8 mouse cellular contexts compared by ENCODE assay signal in the genomic region with DNA sequence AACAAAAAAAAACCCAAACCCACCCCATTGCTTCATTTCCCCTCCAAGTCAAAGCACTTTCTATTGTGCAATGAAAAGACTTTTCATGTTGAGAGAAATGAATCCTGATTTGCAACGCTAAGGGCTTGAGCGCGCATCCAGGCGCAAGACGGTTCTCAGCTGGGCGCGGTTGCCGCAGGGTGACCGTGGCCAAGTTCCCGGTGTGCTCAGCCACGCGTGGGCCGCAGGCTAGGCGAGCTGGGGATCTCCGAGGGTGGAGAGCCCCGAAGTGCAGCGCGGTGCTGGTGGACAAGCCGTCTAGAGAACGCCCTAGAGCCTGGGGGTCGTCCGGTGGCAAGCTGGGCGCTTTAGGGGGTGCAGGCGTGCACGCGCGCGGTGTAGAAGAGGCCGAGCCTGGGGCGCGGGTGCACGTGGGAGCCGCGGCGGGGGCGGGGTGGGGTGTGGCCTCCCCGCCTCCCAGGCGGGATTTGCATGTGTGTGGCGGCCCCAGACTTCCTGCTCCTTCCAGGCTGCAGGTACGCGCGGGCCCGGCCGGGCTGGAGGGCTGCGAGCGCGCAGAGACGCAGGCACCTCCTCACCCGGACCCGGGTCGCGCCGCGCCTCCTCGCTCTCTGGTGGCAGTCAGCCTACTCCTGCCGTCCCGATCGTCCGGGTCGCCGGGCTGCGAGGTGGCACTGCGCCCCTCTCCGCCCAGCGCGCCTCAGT. TPM values are rescaled to one million over a fixed set of nuclear protein-coding genes. Genes with fewer than 3 reads are reported as not detected.
DNase-seq lines count a peak whose midpoint lies in the region; ATAC-seq and TF ChIP-seq lines count a peak whose summit lies in the region.

A gene (plus strand): TSS at position 493 of the 705 bp plus-strand sequence.

- 0 out of 2 replicates have a peak within 1 kb of the TSS, but pooled peaks have one; percentile 36 for H3K9ac ChIP-seq in forebrain, embryonic 13.5 days
- H3K9ac ChIP-seq in limb, embryonic 13.5 days = peak within 1 kb of the TSS; percentile 76
- peak within 1 kb of the TSS; percentile 32 for H3K9ac ChIP-seq in midbrain, embryonic 15.5 days
- H3K9ac ChIP-seq in stomach, embryonic 16.5 days (ENCODE audit: low read length) = peak within 1 kb of the TSS; percentile 87

- peaks cover 78% of the 10 kb centered on the region for H3K4me1 ChIP-seq in E14TG2a.4 (replicated peaks; ENCODE audit: low read depth, low read length)
- H3K4me1 ChIP-seq in bone marrow, adult 2 months (ENCODE audit: control insufficient read depth, insufficient read depth, low read length) = no peaks in the 10 kb centered on the region
- peaks cover 8% of the 10 kb centered on the region for H3K4me1 ChIP-seq in forebrain, embryonic 13.5 days
- H3K4me1 ChIP-seq in limb, embryonic 13.5 days = peaks cover 43% of the 10 kb centered on the region
- H3K4me1 ChIP-seq in midbrain, embryonic 15.5 days = peaks cover 11% of the 10 kb centered on the region
- H3K4me1 ChIP-seq in stomach, embryonic 16.5 days (ENCODE audit: control insufficient read depth, insufficient read depth, low read length) = peaks cover 8% of the 10 kb centered on the region

- intact Hi-C loops in left cerebral cortex, postnatal 4 days (cut with DNase I) = no loop called here

- H3K36me3 ChIP-seq in E14TG2a.4 (ENCODE audit: insufficient read depth, low read length) = peaks cover 9% of the 10 kb centered on the region
- H3K36me3 ChIP-seq in forebrain, embryonic 13.5 days (ENCODE audit: poor library complexity, severe bottlenecking) = no peaks in the 10 kb centered on the region
- no peaks in the 10 kb centered on the region for H3K36me3 ChIP-seq in limb, embryonic 13.5 days
- H3K36me3 ChIP-seq in midbrain, embryonic 15.5 days (replicated peaks) = no peaks in the 10 kb centered on the region
- no peaks in the 10 kb centered on the region for H3K36me3 ChIP-seq in stomach, embryonic 16.5 days (ENCODE audit: control insufficient read depth, insufficient read depth, low read length)

- no peak for DNase-seq in left cerebral cortex, postnatal 4 days

- H3K27me3 ChIP-seq in E14TG2a.4 (ENCODE audit: insufficient read depth, low read length) = peaks cover 3% of the 10 kb centered on the region; the same call in 1 of the 2 replicates
- H3K27me3 ChIP-seq in forebrain, embryonic 13.5 days = peaks cover 60% of the 10 kb centered on the region
- peaks cover 7% of the 10 kb centered on the region; the same call in 1 of the 2 replicates for H3K27me3 ChIP-seq in limb, embryonic 13.5 days
- peaks cover 46% of the 10 kb centered on the region for H3K27me3 ChIP-seq in midbrain, embryonic 15.5 days (replicated peaks)
- H3K27me3 ChIP-seq in stomach, embryonic 16.5 days (ENCODE audit: control insufficient read depth, insufficient read depth, low read length) = no peaks in the 10 kb centered on the region

- H3K27ac ChIP-seq in bone marrow, adult 2 months (ENCODE audit: control insufficient read depth, insufficient read depth, low read depth, low read length, poor library complexity) = peak within 1 kb of the TSS; percentile 83
- H3K27ac ChIP-seq in forebrain, embryonic 13.5 days = no peak within 1 kb of the TSS
- H3K27ac ChIP-seq in limb, embryonic 13.5 days = peak within 1 kb of the TSS; percentile 71
- H3K27ac ChIP-seq in midbrain, embryonic 15.5 days = 0 out of 2 replicates have a peak within 1 kb of the TSS, but pooled peaks have one; percentile 1
- H3K27ac ChIP-seq in stomach, embryonic 16.5 days (ENCODE audit: low read length) = peak within 1 kb of the TSS; percentile 96

- peak; percentile 57; the same call in 1 of the 2 replicates for TF ChIP-seq POLR2A in bone marrow, adult 2 months (IDR thresholded peaks at IDR 0.05; ENCODE audit: borderline replicate concordance, control insufficient read depth, low read depth, low read length)

- H3K4me2 ChIP-seq in forebrain, embryonic 13.5 days = peak within 1 kb of the TSS; percentile 70
- peak within 1 kb of the TSS; percentile 93 for H3K4me2 ChIP-seq in limb, embryonic 13.5 days (replicated peaks)
- H3K4me2 ChIP-seq in midbrain, embryonic 15.5 days = peak within 1 kb of the TSS; percentile 68
- H3K4me2 ChIP-seq in stomach, embryonic 16.5 days (ENCODE audit: low read depth, low read length) = peak within 1 kb of the TSS; percentile 98

- H3K4me3 ChIP-seq in E14TG2a.4 (replicated peaks; ENCODE audit: low read length) = peak within 1 kb of the TSS; percentile 91
- peak within 1 kb of the TSS; percentile 84 for H3K4me3 ChIP-seq in bone marrow, adult 2 months (replicated peaks; ENCODE audit: control insufficient read depth, low read depth, low read length)
- peak within 1 kb of the TSS; percentile 42 for H3K4me3 ChIP-seq in forebrain, embryonic 13.5 days
- peak within 1 kb of the TSS; percentile 64 for H3K4me3 ChIP-seq in limb, embryonic 13.5 days
- peak within 1 kb of the TSS; percentile 44 for H3K4me3 ChIP-seq in midbrain, embryonic 15.5 days
- peak within 1 kb of the TSS; percentile 74 for H3K4me3 ChIP-seq in stomach, embryonic 16.5 days (replicated peaks; ENCODE audit: low read length)

- under 1% methylated on average over 66 of the region's 66 CpGs for WGBS in bone marrow, adult 2 months
- under 1% methylated on average over 60 of the region's 66 CpGs for WGBS in forebrain, embryonic 13.5 days
- under 1% methylated on average over 56 of the region's 66 CpGs for WGBS in limb, embryonic 13.5 days
- WGBS in midbrain, embryonic 15.5 days = under 1% methylated on average over 63 of the region's 66 CpGs
- WGBS in stomach, embryonic 16.5 days = under 1% methylated on average over 59 of the region's 66 CpGs

- TF ChIP-seq CTCF in E14TG2a.4 (conservative IDR thresholded peaks at IDR 0.05; ENCODE audit: low read length) = no peak
- no peak for TF ChIP-seq CTCF in bone marrow, adult 2 months (IDR thresholded peaks at IDR 0.05; ENCODE audit: control insufficient read depth, insufficient read depth, low read length)

- ATAC-seq in forebrain, embryonic 13.5 days = no peak
- ATAC-seq in hematopoietic stem cell, adult 5-6 weeks (replicated peaks in 1 of 2; ENCODE audit: insufficient read depth in 1 of 2, low FRiP score in 2 of 2, low TSS enrichment in 1 of 2, low read depth in 1 of 2, poor library complexity in 2 of 2, severe bottlenecking in 2 of 2) = peak in 1 of 2 experiments; percentile 22; a peak in 1 of 4 replicates
- peak; percentile 72 for ATAC-seq in limb, embryonic 13.5 days (ENCODE audit: low FRiP score, low read depth)
- 0 out of 2 replicates have a peak, but pooled peaks have one; percentile 9 for ATAC-seq in midbrain, embryonic 15.5 days (replicated peaks)
- peak; percentile 80 for ATAC-seq in stomach, embryonic 16.5 days (ENCODE audit: insufficient read depth, low FRiP score)

- no peaks in the 10 kb centered on the region for H3K9me3 ChIP-seq in E14TG2a.4 (ENCODE audit: low read length)
- H3K9me3 ChIP-seq in forebrain, embryonic 13.5 days (replicated peaks) = no peaks in the 10 kb centered on the region; the same call in 1 of the 2 replicates
- H3K9me3 ChIP-seq in limb, embryonic 13.5 days = 0 out of 2 replicates have a peak, but pooled peaks cover 3% of the 10 kb centered on the region
- H3K9me3 ChIP-seq in midbrain, embryonic 15.5 days = no peaks in the 10 kb centered on the region
- no peaks in the 10 kb centered on the region for H3K9me3 ChIP-seq in stomach, embryonic 16.5 days (replicated peaks; ENCODE audit: control insufficient read depth, low read length)

RNA-seq across cellular contexts. Expression of the gene that starts here (rescaled TPM):
- polyA plus RNA-seq in bone marrow, adult 2 months (2011; ENCODE audit: insufficient read depth, insufficient read length, low replicate concordance, missing spikeins) = 10.8 and 12.5 TPM in 2 replicates
- polyA plus RNA-seq in forebrain, embryonic 13.5 days (2015; fragmentation: Nextera tagmentation; extraction: Ambion mirVana) = 0.41 and 0.52 TPM in 2 replicates
- total RNA-seq in hematopoietic stem cell, adult 5-6 weeks (2017) = 13.2 and 13.3 TPM in 2 replicates
- 3.1 and 3.3 TPM in 2 replicates for polyA plus RNA-seq in limb, embryonic 13.5 days (2015; fragmentation: Nextera tagmentation; extraction: Ambion mirVana)
- polyA plus RNA-seq in midbrain, embryonic 15.5 days (2015; fragmentation: Nextera tagmentation; extraction: Ambion mirVana) = 0.78 and 0.80 TPM in 2 replicates
- polyA plus RNA-seq in stomach, embryonic 16.5 days (2015; fragmentation: Nextera tagmentation; extraction: Ambion mirVana) = 15.0 and 16.7 TPM in 2 replicates
- 1 to 10 TPM; 2.2 to 2.8 TPM for total RNA-seq in left cerebral cortex, postnatal 4 days (2021)

Comparison
In these comparisons a context has a peak if more than half of its experiments do, and no peak if none do; other contexts are left out.
1. Peak in ATAC-seq, H3K4me3 ChIP-seq, H3K27ac ChIP-seq, H3K9ac ChIP-seq and H3K4me2 ChIP-seq in midbrain, embryonic 15.5 days; RNA of the gene not detected or under 1 TPM.
2. H3K9ac ChIP-seq: peak in every context shown above with its lines; median percentile 87 in stomach, embryonic 16.5 days; 76 in limb, embryonic 13.5 days; 36 in forebrain, embryonic 13.5 days; 32 in midbrain, embryonic 15.5 days.